Mouse (Mus musculus) kidney, embryonic 14.5 days (tissue): ENCODE measurements around the gene Ubald2. TPM values are rescaled to one million over a fixed set of nuclear protein-coding genes. Genes with fewer than 3 reads are reported as not detected.
"Not testable (repeated sequence)": the region's sequence is repeated elsewhere in the genome, so short reads cannot be mapped to it uniquely, and the experiment has no call there.

Experiments used
- ATAC-seq: fragments of 200-750 bp; cut with Nextera tagmentation; 2 replicates; pipeline ENCODE4 v1.8.0; 2017; ENCODE audit warnings: moderate number of reproducible peaks, mild to moderate bottlenecking, moderate TSS enrichment, moderate library complexity; ENCODE audit not compliant: low FRiP score, low TSS enrichment
- H3K27ac ChIP-seq: fragments of 300-500 bp; sonication (generic); 2 replicates; pipeline ENCODE4 v1.5.1; 2014; ENCODE audit warnings: low read depth, mild to moderate bottlenecking, low read length, moderate library complexity, mixed read lengths
- H3K27me3 ChIP-seq: fragments of 300-500 bp; sonication (generic); 2 replicates; pipeline ENCODE4 v1.6.1; 2014; ENCODE audit warnings: mild to moderate bottlenecking, low read length; ENCODE audit not compliant: control insufficient read depth, insufficient read depth
- H3K36me3 ChIP-seq: fragments of 300-500 bp; sonication (generic); 2 replicates; pipeline ENCODE4 v1.6.1; 2014; ENCODE audit warnings: low read length, mixed read lengths; ENCODE audit not compliant: control insufficient read depth, insufficient read depth
- H3K4me1 ChIP-seq: fragments of 300-500 bp; sonication (generic); 2 replicates; pipeline ENCODE4 v1.6.1; 2014; ENCODE audit warnings: low read length, mixed read lengths; ENCODE audit not compliant: control insufficient read depth, insufficient read depth
- H3K4me2 ChIP-seq: fragments of 300-500 bp; sonication (generic); replicated peaks from 2 replicates; pipeline ENCODE4 v1.6.1; 2014; ENCODE audit warnings: low read depth, mild to moderate bottlenecking, low read length
- H3K4me3 ChIP-seq: fragments of 300-500 bp; sonication (generic); 2 replicates; pipeline ENCODE4 v1.5.1; 2014; ENCODE audit warnings: mild to moderate bottlenecking, low read length
- H3K9ac ChIP-seq: fragments of 300-500 bp; sonication (generic); 2 replicates; pipeline ENCODE4 v1.6.1; 2014; ENCODE audit warnings: low read depth, mild to moderate bottlenecking, low read length, moderate library complexity
- H3K9me3 ChIP-seq: fragments of 300-500 bp; sonication (generic); 2 replicates; pipeline ENCODE4 v1.6.1; 2016; ENCODE audit warnings: low read length; ENCODE audit not compliant: control insufficient read depth
- WGBS: fragments of 180-500 bp; shearing (Covaris S2); extraction: QIAGEN DNeasy Blood & Tissue Kit; methylation state at CpG from one replicate; pipeline ENCODE4 v1.1.7; 2014; 5-methylcytosine and 5-hydroxymethylcytosine counted together
- polyA plus RNA-seq: library from polyadenylated mRNA; unstranded; fragments of >200 nt; fragmentation: Nextera tagmentation; extraction: Ambion mirVana; gene quantifications from 2 replicates; pipeline ENCODE4 v1.2.1, GENCODE M21; 2014

Gene Ubald2
- polyA plus RNA-seq, 1 experiment from 2014 or later: 80.8 TPM

DNA sequence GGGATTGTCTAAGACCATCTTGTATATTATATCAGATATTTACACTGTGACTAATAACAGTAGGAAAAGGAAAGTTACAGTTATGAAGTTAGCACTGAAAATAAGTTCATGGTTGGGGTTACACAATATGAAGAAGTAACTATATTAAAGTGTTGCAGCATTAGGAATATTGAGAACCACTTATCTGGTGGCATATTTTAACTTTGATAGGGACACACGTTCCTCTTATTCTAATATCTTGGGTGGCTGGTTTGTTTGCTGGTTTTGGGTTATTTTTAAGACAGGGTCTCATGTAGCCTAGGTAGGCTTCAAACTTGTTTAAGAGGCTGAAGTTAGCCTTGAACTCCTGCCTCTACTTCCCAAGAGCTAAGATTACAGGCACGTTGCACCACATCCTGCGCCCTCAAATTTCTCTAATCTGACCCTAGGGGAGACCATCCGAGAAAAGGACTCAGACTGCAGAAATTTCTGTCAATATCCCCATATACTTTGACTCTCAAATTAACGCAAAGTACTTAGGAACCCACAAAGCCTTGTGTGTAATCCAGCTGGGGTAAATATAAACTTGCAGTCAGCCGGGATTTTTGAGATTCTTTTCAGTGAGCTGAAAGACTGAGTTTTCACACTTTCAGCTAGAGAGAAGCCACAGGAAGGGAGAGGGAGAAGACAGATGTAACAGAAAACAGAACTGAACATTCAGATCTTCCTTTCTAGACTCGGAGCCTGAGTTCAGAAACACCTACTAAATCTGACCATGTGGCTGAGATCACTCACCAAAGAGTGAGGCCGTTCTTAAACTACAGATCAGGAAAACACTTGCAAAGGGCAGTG, 36.2 kb upstream of the Ubald2 start:
- H3K9ac ChIP-seq: no peak overlapping the region
- H3K27me3 ChIP-seq: no peaks in the 10 kb centered on the region
- H3K27ac ChIP-seq: no peak overlapping the region
- H3K4me2 ChIP-seq: no peak overlapping the region
- no peak for ATAC-seq
- 73% methylated on average over 8 of the region's 8 CpGs for WGBS
- H3K4me3 ChIP-seq: no peak overlapping the region
- peaks cover 3% of the 10 kb centered on the region; the same call in 1 of the 2 replicates for H3K36me3 ChIP-seq
- no peaks in the 10 kb centered on the region for H3K9me3 ChIP-seq
- H3K4me1 ChIP-seq: no peaks in the 10 kb centered on the region

- Histone ChIP-seq H3K4me2 (no peak overlapping the region), H3K4me3 (no peak overlapping the region), H3K36me3 (peaks cover 3% of the 10 kb centered on the region; the same call in 1 of the 2 replicates), H3K9ac (no peak overlapping the region), H3K9me3 (no peaks in the 10 kb centered on the region), H3K27me3 (no peaks in the 10 kb centered on the region), H3K27ac (no peak overlapping the region), H3K4me1 (no peaks in the 10 kb centered on the region)
- 82% methylated on average over 11 of the region's 11 CpGs for WGBS
- no peak for ATAC-seq
These were observed 35.6 kb upstream of the Ubald2 start for GRCm38 (mm10) chr11:116398348-116398677.

GRCm38 (mm10) chr11:116400560-116400959, 33.3 kb upstream of the Ubald2 start:
- Histone ChIP-seq H3K9ac (no peak overlapping the region), H3K4me3 (no peak overlapping the region), H3K4me2 (no peak overlapping the region), H3K27me3 (no peaks in the 10 kb centered on the region), H3K27ac (0 out of 2 replicates have a peak overlapping the region, but pooled peaks have one; percentile 43), H3K9me3 (no peaks in the 10 kb centered on the region), H3K36me3 (peaks cover 9% of the 10 kb centered on the region; the same call in 1 of the 2 replicates), H3K4me1 (no peaks in the 10 kb centered on the region)
- WGBS: 41% methylated on average over 4 of the region's 4 CpGs
- ATAC-seq: no peak

DNA sequence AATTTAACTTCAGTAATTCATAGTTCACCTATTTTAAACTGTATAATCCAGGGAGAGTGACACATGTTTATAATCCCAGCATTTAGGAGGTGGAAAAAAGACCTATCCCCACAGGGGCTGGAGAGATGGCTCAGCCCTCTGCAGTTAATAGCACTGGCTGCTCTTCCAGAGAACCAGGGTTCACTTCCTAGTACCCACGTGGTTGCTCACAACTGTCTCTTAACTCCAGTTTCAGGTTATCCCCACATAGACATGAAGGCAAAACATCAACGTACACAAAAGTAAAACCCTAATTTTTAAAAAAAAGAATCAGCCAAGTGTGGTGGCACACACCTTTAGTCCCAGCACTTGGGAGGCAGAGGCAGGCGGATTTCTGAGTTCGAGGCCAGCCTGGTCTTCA, 28.3 kb upstream of the Ubald2 start:
- H3K9ac ChIP-seq: no peak overlapping the region

DNA sequence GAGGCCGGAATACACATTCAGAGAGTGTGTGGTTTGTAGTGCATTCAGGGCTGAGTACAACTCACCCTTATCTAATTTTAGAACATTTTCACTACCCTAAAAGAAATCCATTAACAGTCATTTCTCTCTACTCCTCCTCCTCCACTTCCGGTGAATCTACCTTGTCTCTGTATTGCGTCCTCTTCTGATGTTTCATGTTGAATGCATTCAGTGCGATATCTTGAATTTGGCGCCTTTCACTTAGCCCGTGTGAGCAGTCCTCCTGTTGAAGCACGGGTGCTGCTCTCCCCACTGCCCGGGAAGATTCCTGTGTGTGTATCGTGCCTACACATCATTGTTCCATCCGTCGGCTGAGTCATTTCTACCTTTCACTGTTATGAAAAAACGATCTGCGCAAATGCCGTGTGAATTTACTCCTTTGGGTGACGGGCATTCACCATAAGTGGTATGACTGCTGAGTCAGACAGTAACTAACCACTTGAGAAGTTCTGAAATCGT, 27.6 kb upstream of the Ubald2 start:
- Histone ChIP-seq H3K4me1 (peaks cover under 1% of the 10 kb centered on the region), H3K4me2 (no peak overlapping the region), H3K36me3 (peaks cover 7% of the 10 kb centered on the region; the same call in 1 of the 2 replicates), H3K9me3 (no peaks in the 10 kb centered on the region), H3K27ac (no peak overlapping the region), H3K9ac (no peak overlapping the region), H3K27me3 (no peaks in the 10 kb centered on the region), H3K4me3 (no peak overlapping the region)
- no peak for ATAC-seq
- WGBS: 94% methylated on average over 16 of the region's 16 CpGs

More for the DNA sequence above, 28.3 kb upstream of the Ubald2 start:
- Histone ChIP-seq H3K4me1 (no peaks in the 10 kb centered on the region), H3K36me3 (peaks cover 7% of the 10 kb centered on the region; the same call in 1 of the 2 replicates), H3K27ac (no peak overlapping the region), H3K4me2 (no peak overlapping the region), H3K4me3 (no peak overlapping the region), H3K9me3 (no peaks in the 10 kb centered on the region), H3K27me3 (no peaks in the 10 kb centered on the region)
- WGBS: 90% methylated on average over 4 of the region's 4 CpGs
- ATAC-seq: no peak

GRCm38 (mm10) chr11:116409008-116409407, 24.9 kb upstream of the Ubald2 start:
- Histone ChIP-seq H3K27me3 (no peaks in the 10 kb centered on the region), H3K36me3 (0 out of 2 replicates have a peak, but pooled peaks cover under 1% of the 10 kb centered on the region), H3K4me2 (no peak overlapping the region), H3K27ac (no peak overlapping the region), H3K9ac (no peak overlapping the region), H3K4me3 (no peak overlapping the region), H3K9me3 (no peaks in the 10 kb centered on the region), H3K4me1 (peaks cover 14% of the 10 kb centered on the region)
- WGBS: 74% methylated on average over 3 of the region's 3 CpGs
- no peak for ATAC-seq

DNA sequence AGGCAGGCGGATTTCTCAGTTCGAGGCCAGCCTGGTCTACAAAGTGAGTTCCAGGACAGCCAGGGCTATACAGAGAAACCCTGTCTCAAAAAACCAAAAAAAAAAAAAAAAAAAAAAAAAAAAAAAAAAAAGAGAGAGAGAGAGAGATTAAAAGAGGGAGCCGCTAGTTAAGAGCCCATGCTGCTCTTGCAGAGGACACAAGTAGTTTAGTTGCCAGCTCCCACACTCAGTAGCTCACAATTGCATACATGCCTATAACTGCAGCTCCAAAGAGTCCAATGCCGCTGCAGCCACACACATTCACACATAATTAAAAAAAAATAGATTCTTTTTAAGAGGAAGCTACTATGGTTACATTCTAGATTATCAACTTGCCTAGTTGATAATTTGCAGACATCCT, 23.5 kb upstream of the Ubald2 start:
- H3K4me3 ChIP-seq, H3K4me2 ChIP-seq, ATAC-seq, H3K27me3 ChIP-seq, H3K9ac ChIP-seq, H3K36me3 ChIP-seq, H3K27ac ChIP-seq, H3K9me3 ChIP-seq: not testable (repeated sequence)
- peaks cover 14% of the 10 kb centered on the region for H3K4me1 ChIP-seq
- WGBS: 93% methylated on average over 4 of the region's 4 CpGs

DNA sequence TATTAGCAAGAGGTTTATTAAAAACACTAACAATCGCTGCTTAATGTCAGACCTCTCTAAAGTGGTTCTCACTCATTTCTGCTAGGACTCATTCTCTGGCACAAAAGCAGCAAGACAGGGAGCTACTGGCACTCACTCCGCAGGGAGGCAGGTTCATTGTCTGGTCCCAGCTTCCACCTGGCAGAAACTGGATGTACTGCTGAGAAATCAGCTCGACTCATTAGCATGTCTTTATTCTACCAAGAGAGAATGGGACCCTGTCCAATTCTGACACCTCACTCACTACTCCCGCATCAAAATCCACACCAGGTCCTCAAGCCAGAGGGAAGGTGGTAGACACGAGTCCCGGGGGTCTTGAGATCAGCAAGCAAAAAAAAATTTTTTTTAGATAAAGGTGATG, 22.3 kb upstream of the Ubald2 start:
- peaks cover 14% of the 10 kb centered on the region for H3K4me1 ChIP-seq
- H3K27me3 ChIP-seq: no peaks in the 10 kb centered on the region
- no peaks in the 10 kb centered on the region for H3K9me3 ChIP-seq
- H3K36me3 ChIP-seq: no peaks in the 10 kb centered on the region
- WGBS: 25% methylated on average over 6 of the region's 6 CpGs
- ATAC-seq: no peak
- H3K4me2 ChIP-seq: peak overlapping the region; percentile 100
- H3K27ac ChIP-seq: no peak overlapping the region
- peak overlapping the region; percentile 4; the same call in 1 of the 2 replicates for H3K9ac ChIP-seq
- peak overlapping the region; percentile 76 for H3K4me3 ChIP-seq
